Mouse (Mus musculus): ENCODE measurements around the gene Lepr. TPM values are rescaled to one million over a fixed set of nuclear protein-coding genes. Genes with fewer than 3 reads are reported as not detected.
"Not testable (repeated sequence)": the region's sequence is repeated elsewhere in the genome, so short reads cannot be mapped to it uniquely, and the experiment has no call there.

The Lepr gene
- total RNA-seq, 4 experiments from 2014 or later, result 3.3 to 5.6 (median 4.4) TPM

- no peak for DNase-seq (ENCODE audit: low spot score in 2 of 2)
Measured at GRCm38 (mm10) chr4:101715302-101715701, 1.9 kb upstream of the Lepr start.

- DNase-seq (ENCODE audit: low spot score in 2 of 2), result no peak
Measured at GRCm38 (mm10) chr4:101715805-101716204, 1.4 kb upstream of the Lepr start.

GRCm38 (mm10) chr4:101718991-101719580 is 1.9 kb downstream of the Lepr start:
- no peak for DNase-seq (ENCODE audit: low spot score in 2 of 2)

DNA sequence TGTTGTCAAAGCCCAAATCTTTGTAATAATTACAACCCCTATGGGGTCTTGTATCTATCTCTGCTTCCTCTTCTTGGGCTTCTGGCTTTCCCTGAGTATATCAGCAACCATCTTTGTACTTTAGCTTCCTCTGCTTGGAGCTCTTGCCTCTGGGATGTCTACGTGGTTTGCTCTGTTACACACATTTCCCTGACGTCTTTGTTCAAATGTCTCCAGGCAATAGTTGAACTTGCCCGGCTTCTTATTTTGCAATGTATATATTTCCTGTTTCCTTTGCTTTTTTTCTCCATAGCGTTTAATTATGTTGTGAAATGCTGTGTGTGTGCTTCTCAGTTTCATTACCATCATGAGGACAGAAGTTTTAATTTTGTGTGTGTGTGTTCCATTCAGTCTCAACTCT is 4.5 kb downstream of the Lepr start:
- DNase-seq (ENCODE audit: low spot score in 2 of 2), result no peak

- DNase-seq (ENCODE audit: low spot score in 2 of 2), result no peak
Measured at GRCm38 (mm10) chr4:101741973-101742372, 24.8 kb downstream of the Lepr start.

GRCm38 (mm10) chr4:101745534-101745933 is 28.3 kb downstream of the Lepr start:
- DNase-seq (ENCODE audit: low spot score in 2 of 2), result no peak

- DNase-seq (ENCODE audit: low spot score in 2 of 2), result no peak
Measured at GRCm38 (mm10) chr4:101760490-101760889, 43.3 kb downstream of the Lepr start.

DNA sequence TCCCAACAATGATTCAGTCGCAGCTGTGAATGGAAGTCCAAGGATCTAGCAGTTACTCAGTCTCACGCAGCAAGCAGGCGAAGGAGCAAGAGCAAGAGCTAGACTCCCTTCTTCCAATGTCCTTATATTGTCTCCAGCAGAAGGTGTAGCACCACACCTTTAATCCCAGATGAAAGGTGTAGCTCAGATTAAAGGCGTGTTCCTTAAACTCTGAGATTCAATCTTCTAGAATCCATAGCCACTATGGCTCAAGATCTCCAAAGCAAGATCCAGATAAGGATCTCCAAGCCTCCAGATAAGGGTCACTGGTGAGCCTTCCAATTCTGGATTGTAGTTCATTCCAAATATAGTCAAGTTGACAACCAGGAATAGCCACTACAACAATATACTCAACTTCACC is 126.7 kb downstream of the Lepr start, which contains the start of gene B020004J07Rik:
B020004J07Rik (minus strand) TSS at position 101 of the 400 bp plus-strand sequence.
- DNase-seq (ENCODE audit: low spot score in 2 of 2), result not testable (repeated sequence)

- DNase-seq (ENCODE audit: low spot score in 2 of 2), result no peak
Measured at GRCm38 (mm10) chr4:101850908-101851307, 133.7 kb downstream of the Lepr start.

- DNase-seq (ENCODE audit: low spot score in 2 of 2), result peak in 1 of 2 experiments; percentile 36
Measured at GRCm38 (mm10) chr4:101860873-101861272, 143.7 kb downstream of the Lepr start.

GRCm38 (mm10) chr4:101862289-101862688 is 145.1 kb downstream of the Lepr start:
- no peak for DNase-seq (ENCODE audit: low spot score in 2 of 2)

Other genes starting within 250 kb of the Lepr start
- 100 to 1,000 TPM; 274 to 346 (median 317) TPM for gene Dnajc6, start 220.8 kb upstream of the Lepr start, total RNA-seq (2022)
- gene Leprot, start 69.7 kb upstream of the Lepr start, total RNA-seq (2022), result 10 to 100 TPM; 26.1 to 28.0 (median 27.1) TPM
- gene B020004J07Rik, start 126.6 kb downstream of the Lepr start, total RNA-seq (2022), result not detected
- not detected for gene C130073F10Rik, start 176.4 kb downstream of the Lepr start, total RNA-seq (2022)
- not detected for gene Gm12800, start 191.7 kb downstream of the Lepr start, total RNA-seq (2022)
- gene Gm12794, start 223.0 kb downstream of the Lepr start, total RNA-seq (2022), result not detected